Mouse (Mus musculus) brain, embryonic 14.5 days (tissue): ENCODE measurements around the gene Fam84a.

Experiments used
- CTCF ChIP-seq: fragments of 200-500 bp; IDR thresholded peaks from 2 replicates; pipeline ENCODE4 v1.5.1; 2012; ENCODE audit warnings: inconsistent platforms, mild to moderate bottlenecking, moderate library complexity, borderline replicate concordance; ENCODE audit not compliant: insufficient read depth, insufficient read length; ENCODE audit errors: extremely low read depth
- POLR2A ChIP-seq: fragments of 200-500 bp; IDR thresholded peaks from 2 replicates; pipeline ENCODE4 v1.6.1; 2012; ENCODE audit warnings: mild to moderate bottlenecking, inconsistent platforms, borderline replicate concordance; ENCODE audit not compliant: poor library complexity, insufficient read depth, insufficient read length, severe bottlenecking; ENCODE audit errors: extremely low read depth

DNA sequence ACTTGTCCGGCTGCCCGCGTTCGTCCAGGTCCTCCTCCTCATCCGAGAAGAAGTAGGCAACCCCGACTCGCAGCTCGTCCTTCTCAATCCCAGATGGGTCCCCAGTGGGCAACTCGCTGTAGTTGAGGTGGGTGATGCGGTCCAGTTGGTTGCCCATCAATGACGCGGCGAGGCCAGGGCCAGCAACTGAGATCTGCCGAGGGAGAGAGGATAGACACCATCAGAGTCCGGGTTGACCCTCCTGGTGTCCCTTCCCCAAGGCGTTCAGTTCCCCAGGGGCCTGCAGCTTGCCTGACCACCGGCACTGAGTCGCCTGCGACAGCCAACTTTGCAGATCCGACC lies 1.3 kb downstream of the Fam84a start:
- TF ChIP-seq POLR2A (no peak), CTCF (no peak)
